Mouse (Mus musculus): Measurements from ENCODE around the gene Tectb.

GRCm38 (mm10) chr19:55222268-55222667 is 41.7 kb downstream of the Tectb start:
- TF ChIP-seq CTCF (IDR thresholded peaks at IDR 0.05; ENCODE audit: low read depth, low read length), result no peak
- TF ChIP-seq GATA2 (IDR thresholded peaks at IDR 0.05; ENCODE audit: borderline replicate concordance, low read depth, low read length), result no peak
- no peak for TF ChIP-seq TAL1 (conservative IDR thresholded peaks at IDR 0.05; ENCODE audit: low read depth, low read length)
- TF ChIP-seq GATA1 (IDR thresholded peaks at IDR 0.05; ENCODE audit: borderline replicate concordance, low read length), result no peak
- no peak for TF ChIP-seq POLR2AphosphoS5 (IDR thresholded peaks at IDR 0.05; ENCODE audit: insufficient replicate concordance, low read depth, low read length)

All from G1E (cell line).